Mouse (Mus musculus): ENCODE results near the gene Rab11b. TPM values are rescaled to one million over a fixed set of nuclear protein-coding genes. Genes with fewer than 3 reads are reported as not detected.
A peak's percentile ranks its signal among the peaks of the same experiment; 100 is the strongest.

Rab11b gene
- polyA plus RNA-seq, 1 experiment: 225 TPM

DNA sequence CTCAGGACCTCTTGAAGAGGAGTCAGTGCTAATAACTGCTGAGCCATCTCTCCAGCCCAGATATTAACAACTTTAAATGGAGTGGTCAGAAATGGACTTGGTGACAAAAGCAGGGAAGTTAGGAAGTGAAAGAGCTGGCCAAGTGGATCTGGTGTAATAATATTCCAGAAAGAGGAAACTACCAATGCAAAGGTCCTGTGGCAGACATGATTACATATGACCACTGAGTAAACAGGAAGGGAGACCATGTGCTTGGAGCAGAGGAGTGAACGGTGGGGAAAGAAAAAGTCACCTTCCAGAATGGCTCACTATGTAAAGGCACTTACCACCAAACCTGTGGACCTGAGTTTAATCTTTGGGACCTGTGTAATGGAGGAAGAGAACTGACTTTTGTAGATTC lies 38.9 kb upstream of the Rab11b start:
- no peaks in the 10 kb centered on the region for H3K27me3 ChIP-seq (ENCODE audit: control insufficient read depth, insufficient read depth, low read length)
- TF ChIP-seq CTCF (IDR thresholded peaks at IDR 0.05; ENCODE audit: extremely low read depth, insufficient read depth, insufficient read length, insufficient replicate concordance) (no peak), POLR2A (IDR thresholded peaks at IDR 0.05; ENCODE audit: low read depth, low read length) (no peak)
- no peak for DNase-seq (ENCODE audit: low read depth in 1 of 2, low spot score in 2 of 2)
- H3K4me3 ChIP-seq (ENCODE audit: extremely low read depth, insufficient read depth, insufficient read length): no peak overlapping the region
- no peak overlapping the region for H3K27ac ChIP-seq (ENCODE audit: insufficient read depth, low read length)
- no peaks in the 10 kb centered on the region for H3K4me1 ChIP-seq (ENCODE audit: control insufficient read depth, insufficient read depth, insufficient read length)
- H3K36me3 ChIP-seq (ENCODE audit: control insufficient read depth, insufficient read depth, low read length): no peaks in the 10 kb centered on the region
- WGBS: 24% methylated on average over 1 of the region's 1 CpGs

DNA sequence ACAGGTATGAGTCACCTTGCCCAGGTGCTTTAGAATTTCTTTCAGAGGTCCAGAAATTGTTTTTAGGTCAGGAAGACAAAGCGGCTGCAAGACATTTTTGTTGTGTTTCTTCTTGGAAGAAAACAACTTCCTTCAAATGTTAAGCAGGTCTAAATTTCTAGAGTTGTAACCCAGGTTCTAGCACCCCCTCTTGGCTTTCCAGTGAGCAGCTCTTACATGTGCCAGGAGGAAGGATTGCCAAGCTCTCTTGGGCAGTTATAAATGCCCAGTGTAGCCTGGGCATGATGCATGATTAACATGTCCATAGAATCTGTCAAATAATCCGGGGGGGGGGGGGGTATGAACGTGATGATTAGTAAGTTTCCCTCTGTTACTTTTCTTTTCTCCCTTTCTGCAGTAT lies 38.0 kb upstream of the Rab11b start:
- no peak overlapping the region for H3K27ac ChIP-seq (ENCODE audit: insufficient read depth, low read length)
- no peaks in the 10 kb centered on the region for H3K27me3 ChIP-seq (ENCODE audit: control insufficient read depth, insufficient read depth, low read length)
- no peaks in the 10 kb centered on the region for H3K36me3 ChIP-seq (ENCODE audit: control insufficient read depth, insufficient read depth, low read length)
- no peak for DNase-seq (ENCODE audit: low read depth in 1 of 2, low spot score in 2 of 2)
- no peaks in the 10 kb centered on the region for H3K4me1 ChIP-seq (ENCODE audit: control insufficient read depth, insufficient read depth, insufficient read length)
- no peak for TF ChIP-seq POLR2A (IDR thresholded peaks at IDR 0.05; ENCODE audit: low read depth, low read length)
- TF ChIP-seq CTCF (IDR thresholded peaks at IDR 0.05; ENCODE audit: extremely low read depth, insufficient read depth, insufficient read length, insufficient replicate concordance): no peak
- no peak overlapping the region for H3K4me3 ChIP-seq (ENCODE audit: extremely low read depth, insufficient read depth, insufficient read length)
- 50% methylated on average over 3 of the region's 3 CpGs for WGBS

DNA sequence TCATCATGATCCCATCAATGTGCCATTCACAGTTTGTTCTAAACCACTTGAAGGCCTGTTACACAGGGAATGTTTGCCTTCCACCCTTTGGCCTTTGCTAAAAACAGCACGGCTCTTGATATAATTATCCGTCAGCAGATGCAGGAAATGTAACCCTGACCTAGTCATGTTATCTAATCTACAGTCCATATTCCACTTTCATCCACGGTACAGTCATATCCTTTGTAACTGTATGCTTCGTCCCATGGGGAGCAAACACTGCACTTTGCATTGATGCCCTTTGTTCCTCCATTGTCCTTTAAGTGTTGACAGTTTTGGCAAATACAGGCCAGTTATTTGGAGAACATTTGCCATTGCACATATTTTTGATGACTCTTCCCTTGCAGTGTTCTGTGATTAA lies 28.4 kb upstream of the Rab11b start:
- no peaks in the 10 kb centered on the region for H3K36me3 ChIP-seq (ENCODE audit: control insufficient read depth, insufficient read depth, low read length)
- H3K27ac ChIP-seq (ENCODE audit: insufficient read depth, low read length): no peak overlapping the region
- H3K27me3 ChIP-seq (ENCODE audit: control insufficient read depth, insufficient read depth, low read length): no peaks in the 10 kb centered on the region
- no peak overlapping the region for H3K4me3 ChIP-seq (ENCODE audit: extremely low read depth, insufficient read depth, insufficient read length)
- no peak for TF ChIP-seq CTCF (IDR thresholded peaks at IDR 0.05; ENCODE audit: extremely low read depth, insufficient read depth, insufficient read length, insufficient replicate concordance)
- no peaks in the 10 kb centered on the region for H3K4me1 ChIP-seq (ENCODE audit: control insufficient read depth, insufficient read depth, insufficient read length)
- 71% methylated on average over 4 of the region's 4 CpGs for WGBS
- DNase-seq (ENCODE audit: low read depth in 1 of 2, low spot score in 2 of 2): no peak

DNA sequence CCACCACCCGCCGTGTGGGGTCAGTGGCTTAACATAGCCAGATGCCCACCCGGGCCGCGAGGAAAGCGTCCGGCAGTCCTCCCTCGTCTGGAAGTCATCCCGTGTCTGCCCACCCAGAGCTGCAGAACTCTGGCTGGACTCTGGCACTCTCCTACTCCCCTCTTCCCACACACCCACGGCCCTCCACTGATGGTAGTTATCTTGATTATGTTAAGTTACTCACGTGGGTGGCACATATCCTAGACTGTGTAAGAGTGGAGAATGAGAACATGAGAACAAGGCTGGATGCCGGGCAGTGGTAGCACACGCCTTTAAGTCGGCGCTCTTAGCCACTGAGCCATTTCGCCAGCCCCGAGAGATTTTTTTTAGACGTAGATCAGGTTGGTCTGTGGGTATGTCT lies 26.0 kb upstream of the Rab11b start:
- Histone ChIP-seq H3K4me1 (ENCODE audit: control insufficient read depth, insufficient read depth, insufficient read length) (peaks cover 8% of the 10 kb centered on the region; the same call in 1 of the 2 replicates), H3K27me3 (ENCODE audit: control insufficient read depth, insufficient read depth, low read length) (no peaks in the 10 kb centered on the region), H3K4me3 (ENCODE audit: extremely low read depth, insufficient read depth, insufficient read length) (no peak overlapping the region), H3K27ac (ENCODE audit: insufficient read depth, low read length) (no peak overlapping the region), H3K36me3 (ENCODE audit: control insufficient read depth, insufficient read depth, low read length) (no peaks in the 10 kb centered on the region)
- DNase-seq (ENCODE audit: low read depth in 1 of 2, low spot score in 2 of 2): no peak
- TF ChIP-seq CTCF (IDR thresholded peaks at IDR 0.05; ENCODE audit: extremely low read depth, insufficient read depth, insufficient read length, insufficient replicate concordance) (no peak), POLR2A (IDR thresholded peaks at IDR 0.05; ENCODE audit: low read depth, low read length) (no peak)
- 87% methylated on average over 18 of the region's 18 CpGs for WGBS

DNA sequence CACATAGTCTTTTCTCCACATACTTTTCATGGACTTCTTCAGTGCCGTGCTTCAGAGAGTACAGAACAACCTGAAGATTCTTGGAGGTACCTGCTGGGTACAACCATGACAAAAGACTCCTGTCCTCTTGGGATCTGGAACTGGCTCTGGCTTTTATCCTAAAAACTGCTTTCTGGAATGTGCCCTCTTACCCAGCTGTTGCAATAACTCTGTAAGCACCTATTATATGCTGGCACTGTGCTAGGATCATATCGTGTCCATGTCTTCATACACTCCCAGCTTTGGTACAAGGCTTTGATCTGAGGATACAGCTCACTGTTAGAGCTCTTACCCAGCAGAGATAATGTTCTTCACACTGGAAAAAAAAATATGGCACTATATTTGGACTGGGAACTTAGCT lies 24.6 kb upstream of the Rab11b start:
- H3K4me3 ChIP-seq (ENCODE audit: extremely low read depth, insufficient read depth, insufficient read length): no peak overlapping the region
- peaks cover 17% of the 10 kb centered on the region for H3K4me1 ChIP-seq (ENCODE audit: control insufficient read depth, insufficient read depth, insufficient read length)
- H3K27ac ChIP-seq (ENCODE audit: insufficient read depth, low read length): no peak overlapping the region
- no peaks in the 10 kb centered on the region for H3K27me3 ChIP-seq (ENCODE audit: control insufficient read depth, insufficient read depth, low read length)
- DNase-seq (ENCODE audit: low read depth in 1 of 2, low spot score in 2 of 2): no peak
- 92% methylated on average over 2 of the region's 2 CpGs for WGBS
- no peak for TF ChIP-seq CTCF (IDR thresholded peaks at IDR 0.05; ENCODE audit: extremely low read depth, insufficient read depth, insufficient read length, insufficient replicate concordance)
- no peak for TF ChIP-seq POLR2A (IDR thresholded peaks at IDR 0.05; ENCODE audit: low read depth, low read length)
- no peaks in the 10 kb centered on the region for H3K36me3 ChIP-seq (ENCODE audit: control insufficient read depth, insufficient read depth, low read length)

DNA sequence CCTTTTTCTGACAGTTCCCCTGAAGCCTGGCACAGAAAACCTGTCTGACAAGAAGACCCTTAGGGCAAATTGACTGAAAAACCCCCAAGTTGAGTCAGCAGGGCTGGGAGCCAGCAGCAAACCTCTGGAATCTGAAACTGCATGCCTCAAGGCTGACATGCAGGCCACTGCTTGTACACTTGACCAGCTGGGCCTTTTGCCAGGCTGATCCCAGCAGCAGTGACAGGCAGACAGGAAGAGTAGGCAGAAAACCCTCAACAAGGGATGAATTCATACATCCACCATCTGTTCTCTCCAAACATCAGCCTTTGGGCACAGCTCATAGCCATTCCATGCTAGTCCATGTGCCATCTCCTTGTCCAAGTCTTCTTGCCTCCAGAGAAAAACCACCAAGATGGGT lies 23.1 kb upstream of the Rab11b start:
- Histone ChIP-seq H3K27ac (ENCODE audit: insufficient read depth, low read length) (no peak overlapping the region), H3K4me3 (ENCODE audit: extremely low read depth, insufficient read depth, insufficient read length) (no peak overlapping the region), H3K36me3 (ENCODE audit: control insufficient read depth, insufficient read depth, low read length) (no peaks in the 10 kb centered on the region), H3K27me3 (ENCODE audit: control insufficient read depth, insufficient read depth, low read length) (no peaks in the 10 kb centered on the region), H3K4me1 (ENCODE audit: control insufficient read depth, insufficient read depth, insufficient read length) (peaks cover 17% of the 10 kb centered on the region)
- no peak for TF ChIP-seq CTCF (IDR thresholded peaks at IDR 0.05; ENCODE audit: extremely low read depth, insufficient read depth, insufficient read length, insufficient replicate concordance)
- no peak for TF ChIP-seq POLR2A (IDR thresholded peaks at IDR 0.05; ENCODE audit: low read depth, low read length)
- DNase-seq (ENCODE audit: low read depth in 1 of 2, low spot score in 2 of 2): peak in 1 of 2 experiments; percentile 22

DNA sequence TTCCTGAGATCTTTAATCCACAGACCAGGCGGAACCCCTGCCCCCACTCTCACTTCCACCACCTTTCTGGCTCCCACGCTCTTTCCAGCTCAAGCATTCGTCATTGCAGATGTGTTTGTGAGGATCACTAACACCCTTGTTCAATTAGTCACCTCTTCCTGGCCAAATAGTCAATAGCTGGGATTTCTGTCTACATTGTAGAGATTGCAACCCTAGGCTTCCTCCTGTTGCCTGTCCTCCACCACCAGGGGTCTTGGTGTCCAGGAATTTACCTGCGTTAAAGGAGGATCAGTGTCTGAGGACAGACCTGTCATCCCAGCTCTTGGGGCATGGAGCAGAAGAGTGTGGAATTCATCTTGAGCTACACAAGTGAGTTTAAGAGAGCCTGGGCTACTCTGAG lies 21.7 kb upstream of the Rab11b start:
- DNase-seq (ENCODE audit: low read depth in 1 of 2, low spot score in 2 of 2): no peak
- Histone ChIP-seq H3K27me3 (ENCODE audit: control insufficient read depth, insufficient read depth, low read length) (no peaks in the 10 kb centered on the region), H3K36me3 (ENCODE audit: control insufficient read depth, insufficient read depth, low read length) (no peaks in the 10 kb centered on the region), H3K4me1 (ENCODE audit: control insufficient read depth, insufficient read depth, insufficient read length) (peaks cover 17% of the 10 kb centered on the region), H3K4me3 (ENCODE audit: extremely low read depth, insufficient read depth, insufficient read length) (peak overlapping the region; percentile 52; the same call in 1 of the 2 replicates), H3K27ac (ENCODE audit: insufficient read depth, low read length) (peak overlapping the region; percentile 13; the same call in 1 of the 2 replicates)
- WGBS: 32% methylated on average over 4 of the region's 4 CpGs
- no peak for TF ChIP-seq CTCF (IDR thresholded peaks at IDR 0.05; ENCODE audit: extremely low read depth, insufficient read depth, insufficient read length, insufficient replicate concordance)
- no peak for TF ChIP-seq POLR2A (IDR thresholded peaks at IDR 0.05; ENCODE audit: low read depth, low read length)
